Mouse (Mus musculus) heart, adult 2 months (tissue): Measurements from ENCODE around the gene BC016579.

Experiments used
- CTCF ChIP-seq: fragments of 200-600 bp; IDR thresholded peaks from 2 replicates; pipeline ENCODE4 v1.8.1; 2022; ENCODE audit warnings: antibody characterized with exemption, mild to moderate bottlenecking, moderate library complexity
- EP300 ChIP-seq: fragments of 200-500 bp; IDR thresholded peaks from 2 replicates; pipeline ENCODE4 v1.6.1; 2011; ENCODE audit warnings: low read depth, low read length, control low read depth; ENCODE audit not compliant: insufficient read depth
- POLR2A ChIP-seq: fragments of 200-500 bp; IDR thresholded peaks from 2 replicates; pipeline ENCODE4 v1.6.1; 2011; ENCODE audit warnings: mild to moderate bottlenecking, low read depth, low read length, control low read depth; ENCODE audit not compliant: insufficient read depth

- TF ChIP-seq POLR2A (no peak), CTCF (no peak), EP300 (no peak)
These were observed 16.1 kb upstream of the BC016579 start for GRCm38 (mm10) chr16:45670005-45670404.
